Mouse (Mus musculus): ENCODE data around the gene Gm26661. TPM values are rescaled to one million over a fixed set of nuclear protein-coding genes. Genes with fewer than 3 reads are reported as not detected.

The Gm26661 gene
- total RNA-seq, 1 experiment = not detected

GRCm38 (mm10) chr14:7817770-7818462, 26.5 kb downstream of the Gm26661 start, which contains the start of gene Flnb:
Gene Flnb (plus strand): TSS chr14:7817957.
- peak; percentile 97 for DNase-seq (ENCODE audit: low read depth, low spot score)
- H3K27ac ChIP-seq (ENCODE audit: insufficient read depth, low read depth, low read length, poor library complexity, severe bottlenecking) = 0 out of 2 replicates have a peak within 1 kb of the TSS, but pooled peaks have one; percentile 16
- no peaks in the 10 kb centered on the region for H3K9me3 ChIP-seq (ENCODE audit: control insufficient read depth, insufficient read depth, low read depth, low read length)
- peak within 1 kb of the TSS; percentile 81 for H3K9ac ChIP-seq (ENCODE audit: insufficient read depth, low read depth, low read length, poor library complexity, severe bottlenecking)
- TF ChIP-seq ZC3H11A (IDR thresholded peaks at IDR 0.05; ENCODE audit: borderline replicate concordance, low read depth, low read length) (peak; percentile 44; the same call in 1 of the 2 replicates), HCFC1 (IDR thresholded peaks at IDR 0.05; ENCODE audit: borderline replicate concordance, insufficient read depth, low read length) (peak; percentile 51; the same call in 1 of the 2 replicates), CHD2 (IDR thresholded peaks at IDR 0.05; ENCODE audit: low read depth, low read length) (no peak)
- in situ Hi-C loops (cut with MboI; ENCODE audit: low sequenced_read_pairs in 2 of 2, unreplicated experiment in 2 of 2) = no loop called here
- H3K4me1 ChIP-seq (ENCODE audit: control insufficient read depth in 2 of 2, insufficient read depth in 2 of 2, low read length in 2 of 2, poor library complexity in 1 of 2) = peaks cover 0 to 7% of the 10 kb centered on the region in 2 experiments; a peak in 3 of 4 replicates
- peak within 1 kb of the TSS; percentile 64 to 77 for H3K4me3 ChIP-seq (ENCODE audit: insufficient read depth in 1 of 2, low read depth in 1 of 2, low read length in 2 of 2, poor library complexity in 1 of 2, severe bottlenecking in 1 of 2)
- peaks cover 2% of the 10 kb centered on the region; the same call in 1 of the 2 replicates for H3K36me3 ChIP-seq (ENCODE audit: control insufficient read depth, insufficient read depth, low read length, poor library complexity, severe bottlenecking)

- no peak for DNase-seq (ENCODE audit: low read depth, low spot score)
- Histone ChIP-seq H3K9ac (ENCODE audit: insufficient read depth, low read depth, low read length, poor library complexity, severe bottlenecking) (peak overlapping the region; percentile 81), H3K36me3 (ENCODE audit: control insufficient read depth, insufficient read depth, low read length, poor library complexity, severe bottlenecking) (peaks cover 2% of the 10 kb centered on the region; the same call in 1 of the 2 replicates), H3K27ac (ENCODE audit: insufficient read depth, low read depth, low read length, poor library complexity, severe bottlenecking) (no peak overlapping the region), H3K4me3 (ENCODE audit: insufficient read depth in 1 of 2, low read depth in 1 of 2, low read length in 2 of 2, poor library complexity in 1 of 2, severe bottlenecking in 1 of 2) (peak overlapping the region; percentile 64 to 77), H3K4me1 (ENCODE audit: control insufficient read depth in 2 of 2, insufficient read depth in 2 of 2, low read length in 2 of 2, poor library complexity in 1 of 2) (peaks cover 0 to 9% of the 10 kb centered on the region in 2 experiments; a peak in 3 of 4 replicates), H3K9me3 (ENCODE audit: control insufficient read depth, insufficient read depth, low read depth, low read length) (no peaks in the 10 kb centered on the region)
- in situ Hi-C loops (cut with MboI; ENCODE audit: low sequenced_read_pairs in 2 of 2, unreplicated experiment in 2 of 2) = no loop called here
- no peak for TF ChIP-seq CHD2 (IDR thresholded peaks at IDR 0.05; ENCODE audit: low read depth, low read length)
- TF ChIP-seq HCFC1 (IDR thresholded peaks at IDR 0.05; ENCODE audit: borderline replicate concordance, insufficient read depth, low read length) = no peak
Measured at GRCm38 (mm10) chr14:7818463-7819121, 27.2 kb downstream of the Gm26661 start.

GRCm38 (mm10) chr14:7819446-7819845, 28.1 kb downstream of the Gm26661 start:
- TF ChIP-seq ZC3H11A (IDR thresholded peaks at IDR 0.05; ENCODE audit: borderline replicate concordance, low read depth, low read length) (no peak), CHD2 (IDR thresholded peaks at IDR 0.05; ENCODE audit: low read depth, low read length) (no peak), HCFC1 (IDR thresholded peaks at IDR 0.05; ENCODE audit: borderline replicate concordance, insufficient read depth, low read length) (no peak), MAFK (IDR thresholded peaks at IDR 0.05; ENCODE audit: insufficient read depth, low read depth, low read length) (no peak), ZNF384 (IDR thresholded peaks at IDR 0.05; ENCODE audit: low read depth, low read length) (no peak)
- DNase-seq (ENCODE audit: low read depth, low spot score) = no peak
- Histone ChIP-seq H3K27ac (ENCODE audit: insufficient read depth, low read depth, low read length, poor library complexity, severe bottlenecking) (no peak overlapping the region), H3K4me1 (ENCODE audit: control insufficient read depth in 2 of 2, insufficient read depth in 2 of 2, low read length in 2 of 2, poor library complexity in 1 of 2) (peaks cover 0 to 9% of the 10 kb centered on the region in 2 experiments), H3K9me3 (ENCODE audit: control insufficient read depth, insufficient read depth, low read depth, low read length) (no peaks in the 10 kb centered on the region), H3K4me3 (ENCODE audit: insufficient read depth in 1 of 2, low read depth in 1 of 2, low read length in 2 of 2, poor library complexity in 1 of 2, severe bottlenecking in 1 of 2) (peak overlapping the region; percentile 64 to 77), H3K9ac (ENCODE audit: insufficient read depth, low read depth, low read length, poor library complexity, severe bottlenecking) (no peak overlapping the region), H3K36me3 (ENCODE audit: control insufficient read depth, insufficient read depth, low read length, poor library complexity, severe bottlenecking) (peaks cover 2% of the 10 kb centered on the region; the same call in 1 of the 2 replicates)
- in situ Hi-C loops (cut with MboI; ENCODE audit: low sequenced_read_pairs in 2 of 2, unreplicated experiment in 2 of 2) = no loop called here

GRCm38 (mm10) chr14:7821341-7821740, 30.0 kb downstream of the Gm26661 start:
- Histone ChIP-seq H3K9me3 (ENCODE audit: control insufficient read depth, insufficient read depth, low read depth, low read length) (no peaks in the 10 kb centered on the region), H3K27ac (ENCODE audit: insufficient read depth, low read depth, low read length, poor library complexity, severe bottlenecking) (no peak overlapping the region), H3K9ac (ENCODE audit: insufficient read depth, low read depth, low read length, poor library complexity, severe bottlenecking) (no peak overlapping the region), H3K4me1 (ENCODE audit: control insufficient read depth in 2 of 2, insufficient read depth in 2 of 2, low read length in 2 of 2, poor library complexity in 1 of 2) (peaks cover 0 to 19% of the 10 kb centered on the region in 2 experiments), H3K4me3 (ENCODE audit: insufficient read depth in 1 of 2, low read depth in 1 of 2, low read length in 2 of 2, poor library complexity in 1 of 2, severe bottlenecking in 1 of 2) (no peak overlapping the region), H3K36me3 (ENCODE audit: control insufficient read depth, insufficient read depth, low read length, poor library complexity, severe bottlenecking) (peaks cover 2% of the 10 kb centered on the region; the same call in 1 of the 2 replicates)
- in situ Hi-C loops (cut with MboI; ENCODE audit: low sequenced_read_pairs in 2 of 2, unreplicated experiment in 2 of 2) = no loop called here
- DNase-seq (ENCODE audit: low read depth, low spot score) = no peak
- TF ChIP-seq ZNF384 (IDR thresholded peaks at IDR 0.05; ENCODE audit: low read depth, low read length) (no peak), ZC3H11A (IDR thresholded peaks at IDR 0.05; ENCODE audit: borderline replicate concordance, low read depth, low read length) (no peak), MAFK (IDR thresholded peaks at IDR 0.05; ENCODE audit: insufficient read depth, low read depth, low read length) (no peak), HCFC1 (IDR thresholded peaks at IDR 0.05; ENCODE audit: borderline replicate concordance, insufficient read depth, low read length) (no peak), CHD2 (IDR thresholded peaks at IDR 0.05; ENCODE audit: low read depth, low read length) (no peak)
